Mouse (Mus musculus) G1E (cell line): Measurements from ENCODE around the gene Pemt. TPM values are rescaled to one million over a fixed set of nuclear protein-coding genes. Genes with fewer than 3 reads are reported as not detected.

Source experiments
- ATAC-seq: 2 replicates; pipeline ENCODE4 v1.8.0; 2016; ENCODE audit warnings: mild to moderate bottlenecking; ENCODE audit not compliant: insufficient number of reproducible peaks, poor library complexity, low FRiP score, severe bottlenecking; ENCODE audit errors: extremely low read depth
- DNase-seq: peaks from one replicate; pipeline ENCODE4 v3.0.0; 2012; ENCODE audit warnings: low spot score
- H3K27me3 ChIP-seq: 2 replicates; pipeline ENCODE4 v1.6.1; 2012; ENCODE audit warnings: mild to moderate bottlenecking, low read length, inconsistent platforms; ENCODE audit not compliant: insufficient read depth
- H3K36me3 ChIP-seq: replicated peaks from 2 replicates; pipeline ENCODE3; 2012; ENCODE audit warnings: mild to moderate bottlenecking, inconsistent platforms
- H3K4me1 ChIP-seq: 2 replicates; pipeline ENCODE4 v1.6.1; 2012; ENCODE audit warnings: low read depth, low read length, inconsistent platforms, mixed read lengths; ENCODE audit not compliant: insufficient read depth
- H3K4me3 ChIP-seq: 2 replicates; pipeline ENCODE4 v1.5.1; 2012; ENCODE audit warnings: low read depth, mild to moderate bottlenecking, inconsistent platforms, low read length, moderate library complexity, mixed read lengths
- H3K9me3 ChIP-seq: replicated peaks from 2 replicates; pipeline ENCODE4 v1.6.1; 2012; ENCODE audit warnings: inconsistent platforms
- CTCF ChIP-seq: IDR thresholded peaks from 2 replicates; pipeline ENCODE4 v1.5.1; 2012; ENCODE audit warnings: low read depth, low read length, inconsistent platforms, mixed read lengths
- GATA1 ChIP-seq: IDR thresholded peaks from 2 replicates; pipeline ENCODE4 v1.6.1; 2012; ENCODE audit warnings: borderline replicate concordance, low read length, inconsistent platforms, mixed read lengths
- GATA2 ChIP-seq: IDR thresholded peaks from 2 replicates; pipeline ENCODE4 v1.6.1; 2012; ENCODE audit warnings: low read depth, low read length, inconsistent platforms, borderline replicate concordance
- POLR2AphosphoS5 ChIP-seq: IDR thresholded peaks from 2 replicates; pipeline ENCODE4 v1.6.1; 2012; ENCODE audit warnings: low read depth, low read length, inconsistent platforms; ENCODE audit not compliant: insufficient replicate concordance
- TAL1 ChIP-seq: conservative IDR thresholded peaks from 2 replicates; pipeline ENCODE4 v1.6.1; 2012; ENCODE audit warnings: low read depth, low read length, inconsistent platforms, mixed read lengths
- polyA plus RNA-seq: library from polyadenylated mRNA; stranded (reverse); fragments of >175 nt; gene quantifications from 2 replicates; pipeline ENCODE4 v1.2.3, GENCODE M21; 2012
- total RNA-seq, 2 experiments: library from RNA; stranded (forward) in 1 of 2; stranded (reverse) in 1 of 2; fragments of 200-1000 nt in 1 of 2; fragments of >200 nt in 1 of 2; fragmentation: Nextera tagmentation in 1 of 2; gene quantifications; 2 replicates each; pipeline ENCODE4 v1.2.3; 2014 to 2017

The Pemt gene
- total and polyA plus RNA-seq, 3 experiments, result 2.8 to 6.5 (median 3.8) TPM

DNA sequence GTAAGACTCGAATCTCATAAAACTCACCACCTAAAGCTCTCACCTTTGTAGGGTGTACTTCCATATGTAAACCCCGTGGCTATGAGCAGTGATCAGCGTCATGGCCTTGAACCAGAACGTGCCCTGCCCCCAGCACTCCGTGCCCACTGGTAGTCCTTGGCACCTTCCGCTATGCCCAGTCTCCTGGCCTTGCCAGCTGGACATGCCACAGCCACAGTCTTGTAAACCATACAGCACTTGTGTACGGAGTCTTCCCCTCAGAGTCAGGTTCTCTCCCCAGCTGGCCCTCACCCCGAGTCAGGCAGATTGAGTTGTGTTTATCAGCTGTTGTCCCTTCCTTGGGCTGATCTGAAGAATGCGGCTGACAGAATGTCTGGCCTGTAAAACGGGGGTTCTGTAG lies 12.2 kb upstream of the Pemt start:
- TF ChIP-seq POLR2AphosphoS5, result no peak
- no peak for TF ChIP-seq CTCF
- TF ChIP-seq TAL1, result no peak
- TF ChIP-seq GATA2, result no peak
- TF ChIP-seq GATA1, result no peak
- H3K9me3 ChIP-seq, result no peaks in the 10 kb centered on the region
- peaks cover 44% of the 10 kb centered on the region for H3K27me3 ChIP-seq
- DNase-seq, result no peak
- ATAC-seq, result no peak
- no peaks in the 10 kb centered on the region for H3K4me1 ChIP-seq
- no peak overlapping the region for H3K4me3 ChIP-seq
- H3K36me3 ChIP-seq, result no peaks in the 10 kb centered on the region

DNA sequence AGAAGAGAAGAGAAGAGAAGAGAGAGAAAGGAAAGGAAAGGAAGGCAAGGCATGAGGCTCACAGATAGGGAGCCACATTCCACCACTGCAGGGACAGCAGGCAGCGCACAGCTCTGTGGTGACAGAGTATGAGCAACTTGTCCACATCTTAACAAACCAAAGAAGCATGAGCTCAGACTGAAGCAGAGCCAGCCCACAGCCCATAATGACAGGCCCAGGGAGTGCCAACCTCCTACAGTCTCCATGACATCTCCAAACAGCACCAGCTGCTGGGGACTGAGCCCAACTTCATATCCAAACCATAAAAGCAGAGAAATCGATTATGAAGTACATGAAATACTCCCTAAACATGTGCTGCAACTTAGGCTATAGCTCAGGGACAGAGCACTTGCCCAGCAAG lies 11.7 kb upstream of the Pemt start:
- TF ChIP-seq TAL1 (no peak), CTCF (no peak), GATA2 (no peak), GATA1 (no peak), POLR2AphosphoS5 (no peak)
- DNase-seq (no peak), ATAC-seq (no peak)
- Histone ChIP-seq H3K27me3 (peaks cover 46% of the 10 kb centered on the region), H3K36me3 (no peaks in the 10 kb centered on the region), H3K4me3 (no peak overlapping the region), H3K4me1 (no peaks in the 10 kb centered on the region), H3K9me3 (no peaks in the 10 kb centered on the region)

DNA sequence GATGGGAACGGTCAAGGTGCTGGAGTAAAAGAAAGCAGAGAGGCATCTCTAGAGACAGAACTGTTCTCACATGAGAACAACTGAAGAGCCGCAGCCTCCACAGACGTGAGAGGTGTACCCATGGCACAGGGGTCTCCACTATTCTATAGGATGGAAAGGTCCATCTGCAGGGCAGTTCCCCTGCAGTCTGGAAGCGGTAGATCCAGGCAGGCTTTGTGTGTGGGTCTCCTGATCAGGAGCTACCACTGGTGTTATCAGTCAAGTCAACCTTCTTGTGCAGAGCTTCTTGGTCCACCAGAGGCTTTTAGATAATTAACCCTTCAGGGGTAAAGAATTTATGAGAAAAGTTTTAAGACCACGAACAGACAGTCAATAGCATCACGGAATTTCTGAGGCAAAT lies 10.2 kb upstream of the Pemt start:
- Histone ChIP-seq H3K4me1 (no peaks in the 10 kb centered on the region), H3K4me3 (no peak overlapping the region), H3K36me3 (no peaks in the 10 kb centered on the region), H3K27me3 (peaks cover 47% of the 10 kb centered on the region), H3K9me3 (no peaks in the 10 kb centered on the region)
- no peak for DNase-seq
- no peak for ATAC-seq
- TF ChIP-seq CTCF (no peak), POLR2AphosphoS5 (no peak), GATA2 (no peak), TAL1 (no peak), GATA1 (no peak)

DNA sequence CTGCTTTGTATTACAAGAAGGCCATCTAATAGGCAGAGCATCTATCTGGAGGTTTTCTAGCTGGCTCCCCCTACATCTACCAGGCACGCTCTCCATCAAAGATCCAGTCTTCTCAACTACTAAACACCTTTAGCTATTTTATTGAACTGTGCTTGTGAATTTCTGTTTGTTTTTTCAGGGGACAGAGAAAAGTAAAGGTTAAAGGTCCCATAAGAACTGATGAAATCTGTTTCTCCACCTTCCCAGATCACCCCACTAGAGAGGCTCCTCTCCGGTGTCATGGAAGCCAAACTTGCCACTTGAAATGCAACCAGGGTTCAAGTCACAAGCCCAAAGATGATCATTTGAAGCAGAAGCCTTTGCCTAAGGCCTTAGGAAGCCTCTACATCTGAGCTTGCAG lies 2.6 kb upstream of the Pemt start:
- ATAC-seq, result no peak
- Histone ChIP-seq H3K4me3 (no peak overlapping the region), H3K27me3 (peaks cover 21% of the 10 kb centered on the region), H3K36me3 (no peaks in the 10 kb centered on the region), H3K9me3 (no peaks in the 10 kb centered on the region), H3K4me1 (peaks cover 22% of the 10 kb centered on the region)
- DNase-seq, result no peak
- TF ChIP-seq GATA1 (no peak), POLR2AphosphoS5 (no peak), TAL1 (no peak), CTCF (no peak), GATA2 (no peak)

DNA sequence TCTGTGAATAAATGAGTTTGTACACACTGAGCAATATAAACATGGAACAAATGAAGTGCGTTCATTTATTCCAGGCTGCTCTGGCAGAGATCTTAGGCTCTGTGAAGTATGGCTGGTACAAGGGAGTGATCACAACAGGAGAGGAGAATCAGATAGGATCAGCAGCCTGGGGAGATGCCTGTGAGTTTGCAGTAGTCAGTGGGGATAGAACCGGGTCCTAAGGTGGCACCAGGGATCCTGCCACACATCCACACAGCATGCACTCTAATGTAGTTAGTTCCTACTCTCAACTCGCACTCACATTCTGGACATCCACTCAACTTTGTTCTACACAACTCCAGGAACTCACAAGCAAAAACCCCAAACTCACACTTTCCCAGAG lies 622 bp downstream of the Pemt start:
- DNase-seq (no peak), ATAC-seq (no peak)
- H3K4me1 ChIP-seq, result peaks cover 22% of the 10 kb centered on the region
- TF ChIP-seq TAL1 (no peak), POLR2AphosphoS5 (no peak), GATA1 (no peak), GATA2 (no peak), CTCF (no peak)
- H3K4me3 ChIP-seq, result peak overlapping the region; percentile 73
- H3K36me3 ChIP-seq, result no peaks in the 10 kb centered on the region
- no peaks in the 10 kb centered on the region for H3K9me3 ChIP-seq
- H3K27me3 ChIP-seq, result peaks cover 12% of the 10 kb centered on the region

DNA sequence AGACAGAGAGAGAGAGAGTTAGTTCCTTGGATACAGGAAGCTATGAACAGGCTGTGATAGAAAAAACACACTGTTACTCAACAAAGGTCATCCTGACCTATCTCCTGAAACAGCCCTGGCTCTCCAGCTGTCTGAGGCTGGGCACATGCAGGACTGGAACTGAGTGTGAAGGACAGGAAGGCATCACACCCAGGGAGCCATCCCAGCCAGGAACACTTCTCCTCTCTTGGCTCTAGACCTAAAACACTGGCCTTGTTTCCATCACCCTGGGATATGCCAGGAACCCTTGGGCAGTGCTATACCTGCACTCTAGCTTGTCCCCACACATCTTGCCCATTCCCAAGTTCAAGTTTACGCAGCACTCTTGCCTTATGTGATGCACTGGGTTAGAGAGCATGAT lies 1.5 kb downstream of the Pemt start:
- ATAC-seq (no peak), DNase-seq (no peak)
- Histone ChIP-seq H3K36me3 (no peaks in the 10 kb centered on the region), H3K4me3 (no peak overlapping the region), H3K27me3 (peaks cover 7% of the 10 kb centered on the region; the same call in 1 of the 2 replicates), H3K4me1 (peaks cover 22% of the 10 kb centered on the region), H3K9me3 (no peaks in the 10 kb centered on the region)
- TF ChIP-seq CTCF (no peak), POLR2AphosphoS5 (no peak), GATA1 (no peak), TAL1 (no peak), GATA2 (no peak)
